Mouse (Mus musculus) ES-E14 (cell line): ENCODE measurements around the gene Hdac7. TPM values are rescaled to one million over a fixed set of nuclear protein-coding genes. Genes with fewer than 3 reads are reported as not detected.

ENCODE experiments used
- DNase-seq: peaks from one replicate; pipeline ENCODE4 v3.0.0-alpha.2; 2013; ENCODE audit warnings: low read depth, low spot score
- H3K27ac ChIP-seq: 2 replicates; pipeline ENCODE4 v1.5.1; 2012; ENCODE audit warnings: low read depth, mild to moderate bottlenecking, low read length, moderate library complexity, mixed read lengths; ENCODE audit not compliant: poor library complexity, insufficient read depth, severe bottlenecking
- H3K36me3 ChIP-seq: 2 replicates; pipeline ENCODE4 v1.6.1; 2012; ENCODE audit warnings: mild to moderate bottlenecking, low read length, moderate library complexity, mixed read lengths; ENCODE audit not compliant: control insufficient read depth, poor library complexity, insufficient read depth, severe bottlenecking
- H3K4me1 ChIP-seq, 2 experiments: fragments of 150-350 bp in 1 of 2; sonication (generic) in 1 of 2; 2 replicates each; pipeline ENCODE4 v1.6.1; 2012; ENCODE audit warnings: low read length in 2 of 2, mild to moderate bottlenecking in 1 of 2, mixed read lengths in 1 of 2; ENCODE audit not compliant: control insufficient read depth in 2 of 2, insufficient read depth in 2 of 2, poor library complexity in 1 of 2
- H3K4me3 ChIP-seq, 2 experiments: fragments of 150-350 bp in 1 of 2; sonication (generic) in 1 of 2; 2 replicates each; pipeline ENCODE4 v1.5.1; 2012; ENCODE audit warnings: low read length in 2 of 2, low read depth in 1 of 2, mild to moderate bottlenecking in 1 of 2, mixed read lengths in 1 of 2; ENCODE audit not compliant: insufficient read depth in 1 of 2, poor library complexity in 1 of 2, severe bottlenecking in 1 of 2
- H3K9ac ChIP-seq: 2 replicates; pipeline ENCODE4 v1.6.1; 2012; ENCODE audit warnings: low read depth, mild to moderate bottlenecking, low read length, mixed read lengths; ENCODE audit not compliant: poor library complexity, insufficient read depth, severe bottlenecking
- H3K9me3 ChIP-seq: fragments of 150-350 bp; sonication (generic); 2 replicates; pipeline ENCODE4 v1.6.1; 2012; ENCODE audit warnings: low read depth, mild to moderate bottlenecking, low read length; ENCODE audit not compliant: control insufficient read depth, insufficient read depth
- CHD2 ChIP-seq: IDR thresholded peaks from 2 replicates; pipeline ENCODE4 v1.6.1; 2014; ENCODE audit warnings: mild to moderate bottlenecking, low read depth, low read length, inconsistent platforms
- HCFC1 ChIP-seq: IDR thresholded peaks from 2 replicates; pipeline ENCODE4 v1.6.1; 2012; ENCODE audit warnings: low read length, inconsistent platforms, borderline replicate concordance; ENCODE audit not compliant: insufficient read depth
- MAFK ChIP-seq: IDR thresholded peaks from 2 replicates; pipeline ENCODE4 v1.6.1; 2014; ENCODE audit warnings: mild to moderate bottlenecking, low read depth, low read length, inconsistent platforms; ENCODE audit not compliant: insufficient read depth
- ZC3H11A ChIP-seq: IDR thresholded peaks from 2 replicates; pipeline ENCODE4 v1.6.1; 2012; ENCODE audit warnings: low read depth, mild to moderate bottlenecking, inconsistent platforms, low read length, borderline replicate concordance
- ZNF384 ChIP-seq: IDR thresholded peaks from 2 replicates; pipeline ENCODE4 v1.6.1; 2012; ENCODE audit warnings: low read depth, low read length, inconsistent platforms
- in situ Hi-C, 2 experiments: fragments of 600-800 bp; cut with MboI; formaldehyde crosslinking; loops; one replicate each; pipeline ENCODE4 v1.15.1; 2025; ENCODE audit warnings: low sequenced_read_pairs in 2 of 2, inconsistent platforms in 1 of 2; ENCODE audit not compliant: unreplicated experiment in 2 of 2
- total RNA-seq: library from RNA; depleted of rRNA; stranded (reverse); fragments of 300-350 nt; gene quantifications from 2 replicates; pipeline ENCODE4 v1.2.3, GENCODE M21; 2012

Hdac7 gene
- total RNA-seq, 1 experiment, result 7.4 TPM

- TF ChIP-seq ZNF384 (no peak), ZC3H11A (no peak), CHD2 (no peak), MAFK (no peak), HCFC1 (no peak)
- DNase-seq, result no peak
- Histone ChIP-seq H3K36me3 (no peaks in the 10 kb centered on the region), H3K4me3 (no peak overlapping the region), H3K4me1 (peaks cover 2 to 10% of the 10 kb centered on the region in 2 experiments; a peak in 2 of 4 replicates), H3K9ac (no peak overlapping the region), H3K9me3 (no peaks in the 10 kb centered on the region), H3K27ac (no peak overlapping the region)
- in situ Hi-C loops, result no loop called here
These were observed 16.0 kb downstream of the Hdac7 start for GRCm38 (mm10) chr15:97828221-97828842.

- no peak for DNase-seq
- Histone ChIP-seq H3K27ac (no peak overlapping the region), H3K4me3 (no peak overlapping the region), H3K4me1 (peaks cover 2 to 10% of the 10 kb centered on the region in 2 experiments; a peak in 2 of 4 replicates), H3K9ac (no peak overlapping the region), H3K9me3 (no peaks in the 10 kb centered on the region), H3K36me3 (no peaks in the 10 kb centered on the region)
- in situ Hi-C loops, result no loop called here
- TF ChIP-seq ZC3H11A (no peak), ZNF384 (no peak), MAFK (no peak), CHD2 (no peak)
These were observed 16.9 kb downstream of the Hdac7 start for GRCm38 (mm10) chr15:97827401-97827800.

DNA sequence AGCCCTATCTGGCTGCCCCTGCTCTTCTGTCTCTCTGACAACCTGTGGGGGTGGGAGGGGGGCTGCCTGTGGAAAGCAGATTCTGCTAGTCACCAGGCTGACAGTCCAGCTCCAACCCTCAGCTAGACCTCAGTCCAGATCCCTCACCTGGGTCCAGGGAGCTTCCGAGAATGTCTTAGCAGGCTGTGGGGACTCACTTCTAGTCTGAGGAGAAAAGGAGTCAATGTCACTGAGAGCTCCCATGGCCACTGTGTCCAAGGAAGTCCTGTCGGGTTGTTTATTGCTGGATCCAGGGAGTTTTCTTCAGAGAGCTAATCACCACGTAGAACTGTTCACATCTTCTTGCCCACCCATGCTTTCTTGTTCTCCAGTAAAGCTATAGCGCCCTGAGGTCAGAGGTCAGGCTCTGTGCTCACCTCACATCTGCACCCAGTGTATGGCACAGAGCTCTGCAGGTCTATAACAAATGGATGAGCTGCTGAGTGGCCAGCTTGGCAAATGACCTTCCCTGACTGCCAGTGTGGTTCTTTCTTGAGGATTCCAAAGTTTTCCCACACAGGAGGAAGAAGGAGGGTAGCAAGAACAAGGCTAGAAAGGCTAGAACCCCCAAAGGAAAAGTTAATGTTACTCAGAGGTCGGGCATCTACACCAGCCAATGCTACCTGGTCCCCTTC, 17.6 kb downstream of the Hdac7 start:
- in situ Hi-C loops, result no loop called here
- H3K4me1 ChIP-seq, result peaks cover 2 to 10% of the 10 kb centered on the region in 2 experiments; a peak in 2 of 4 replicates
- no peaks in the 10 kb centered on the region for H3K9me3 ChIP-seq
- no peak overlapping the region for H3K9ac ChIP-seq
- no peak overlapping the region for H3K27ac ChIP-seq
- TF ChIP-seq ZC3H11A, result no peak
- no peak for TF ChIP-seq HCFC1
- TF ChIP-seq MAFK, result no peak
- no peak for TF ChIP-seq CHD2
- TF ChIP-seq ZNF384, result no peak
- no peak overlapping the region for H3K4me3 ChIP-seq
- no peak for DNase-seq
- no peaks in the 10 kb centered on the region for H3K36me3 ChIP-seq

- peaks cover 2 to 10% of the 10 kb centered on the region in 2 experiments; a peak in 2 of 4 replicates for H3K4me1 ChIP-seq
- H3K4me3 ChIP-seq, result peak overlapping the region in 1 of 2 experiments; percentile 53; a peak in 3 of 4 replicates
- H3K9ac ChIP-seq, result no peak overlapping the region
- no peaks in the 10 kb centered on the region for H3K9me3 ChIP-seq
- in situ Hi-C loops, result no loop called here
- H3K27ac ChIP-seq, result no peak overlapping the region
- DNase-seq, result no peak
- no peak for TF ChIP-seq HCFC1
- no peak for TF ChIP-seq CHD2
- TF ChIP-seq ZC3H11A, result no peak
- TF ChIP-seq ZNF384, result no peak
- TF ChIP-seq MAFK, result no peak
- H3K36me3 ChIP-seq, result no peaks in the 10 kb centered on the region
These were observed 18.2 kb downstream of the Hdac7 start for GRCm38 (mm10) chr15:97825941-97826587.
